Mouse (Mus musculus) kidney, postnatal 4 days (tissue): Measurements from ENCODE around the gene Cdk19.
A peak's percentile ranks its signal among the peaks of the same experiment; 100 is the strongest.

ENCODE experiments used
- DNase-seq, 2 experiments: peaks; one replicate each; pipeline ENCODE4 v3.0.0; 2021; ENCODE audit warnings: mixed read lengths in 2 of 2

The Cdk19 gene

GRCm38 (mm10) chr10:40349631-40350177 lies 10.3 kb downstream of the Cdk19 start:
- DNase-seq, result peak; percentile 73 to 81

- no peak for DNase-seq
These were observed 11.0 kb downstream of the Cdk19 start for GRCm38 (mm10) chr10:40350245-40350932.

DNA sequence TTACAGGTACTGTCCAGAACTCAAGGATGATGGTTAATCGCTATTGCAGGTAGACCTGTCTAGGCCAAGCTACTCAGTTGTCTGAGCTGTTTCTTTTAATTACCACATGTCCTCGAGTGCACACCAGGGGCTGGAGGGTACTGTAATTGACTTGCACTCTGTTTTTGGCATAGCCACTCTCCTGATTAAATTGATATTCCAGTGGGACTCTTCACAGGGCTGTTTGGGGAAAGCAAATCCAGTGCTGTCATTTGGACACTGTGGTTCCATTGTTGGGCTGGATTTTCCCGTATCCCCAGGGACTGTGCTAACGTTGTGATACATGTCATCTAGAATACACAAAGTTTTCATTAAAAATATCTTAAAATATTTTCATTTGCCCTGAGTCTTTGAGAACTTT lies 11.8 kb downstream of the Cdk19 start:
- no peak for DNase-seq

DNA sequence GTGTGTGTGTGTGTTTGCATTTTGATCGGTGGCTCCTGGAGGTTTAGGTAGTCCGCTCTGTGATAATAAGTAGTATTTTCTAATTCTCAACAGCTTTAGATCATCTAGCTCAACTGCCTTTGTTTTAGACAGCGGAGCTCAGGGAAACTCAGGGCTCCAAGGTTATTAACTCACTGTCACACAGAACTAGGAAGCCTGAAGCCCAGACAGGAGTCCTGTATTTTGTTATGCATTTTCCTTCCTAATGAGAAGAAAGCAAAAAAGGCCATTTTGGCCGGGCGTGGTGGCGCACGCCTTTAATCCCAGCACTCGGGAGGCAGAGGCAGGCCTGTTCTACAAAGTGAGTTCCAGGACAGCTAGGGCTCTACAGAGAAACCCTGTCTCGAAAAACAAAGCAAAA lies 14.7 kb downstream of the Cdk19 start:
- no peak for DNase-seq

DNA sequence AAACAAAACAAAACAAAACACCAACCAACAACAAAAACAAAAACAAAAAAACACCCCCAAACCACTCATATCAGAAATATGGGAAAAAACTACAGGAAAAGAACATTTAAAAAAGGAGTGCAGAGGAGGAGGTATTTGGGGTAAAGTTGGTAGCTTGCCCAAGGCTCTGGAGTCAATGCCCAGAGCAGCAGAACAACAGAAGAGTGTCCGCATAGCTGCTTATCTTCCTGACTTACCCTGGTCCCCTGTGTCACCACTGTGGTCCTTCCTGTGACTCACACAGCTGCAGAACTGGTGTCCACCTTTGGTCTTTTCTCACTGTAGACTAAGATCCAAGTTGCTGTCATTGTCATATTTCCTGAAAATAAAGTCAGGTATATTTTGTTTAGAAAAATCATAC lies 15.2 kb downstream of the Cdk19 start:
- no peak for DNase-seq

DNA sequence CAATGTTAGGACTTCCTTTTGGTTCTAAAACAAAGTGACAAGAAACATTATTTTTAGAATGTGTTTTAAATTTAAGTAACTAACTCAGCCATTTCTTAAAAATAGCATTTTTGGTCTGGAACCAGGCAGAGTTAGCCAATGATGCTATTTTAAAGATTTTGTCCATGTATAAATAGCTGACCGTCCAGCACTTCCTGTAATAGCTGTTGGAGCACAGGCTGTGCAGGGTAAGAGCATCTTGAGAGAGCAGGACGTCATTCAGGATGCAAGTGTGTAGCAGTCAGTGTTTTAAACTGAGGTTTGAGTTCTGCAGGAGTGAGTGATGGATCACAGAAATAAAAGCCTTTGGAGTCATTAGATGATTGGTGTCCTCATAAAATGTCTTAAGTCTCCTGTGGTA lies 18.8 kb downstream of the Cdk19 start:
- DNase-seq, result no peak

DNA sequence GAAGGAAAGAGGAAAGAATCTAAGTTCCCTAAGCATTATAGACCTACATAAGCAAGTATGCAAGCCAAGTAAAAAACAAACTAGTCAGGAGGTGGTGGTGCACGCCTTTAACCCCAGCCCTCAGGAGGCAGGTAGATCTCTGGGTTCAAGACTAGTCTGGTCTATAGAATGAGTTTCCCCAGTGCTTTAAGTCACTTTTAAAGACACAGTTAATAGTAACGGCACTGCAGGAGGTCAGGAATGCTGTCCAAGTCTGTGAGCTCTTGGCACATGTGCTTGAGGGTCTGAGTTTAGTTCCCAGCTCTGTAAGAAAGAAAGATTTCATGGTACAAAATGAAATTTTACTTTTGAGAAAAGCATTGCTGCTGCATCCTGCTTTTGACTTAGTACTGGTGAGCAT lies 19.8 kb downstream of the Cdk19 start:
- DNase-seq, result no peak

DNA sequence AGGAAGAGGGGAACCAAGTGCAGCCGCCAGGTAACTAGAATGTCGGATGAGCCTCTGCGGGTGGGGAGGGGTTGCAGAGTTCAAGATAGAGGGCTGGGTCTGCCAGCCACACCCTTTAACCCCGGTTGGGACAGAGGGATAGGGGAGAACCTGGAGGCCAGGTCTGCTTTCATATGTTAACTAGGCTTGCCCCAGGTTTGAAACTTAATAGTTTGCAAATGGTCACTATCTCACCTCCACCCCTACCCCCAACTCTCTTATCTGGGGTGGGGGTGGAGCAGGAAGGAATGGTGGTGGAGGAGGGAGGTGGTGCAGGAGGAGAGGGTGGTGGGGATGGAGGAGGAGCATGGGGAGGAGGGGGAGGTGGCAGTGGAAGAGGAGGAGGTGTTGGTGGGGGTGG lies 23.6 kb downstream of the Cdk19 start:
- no peak for DNase-seq

DNA sequence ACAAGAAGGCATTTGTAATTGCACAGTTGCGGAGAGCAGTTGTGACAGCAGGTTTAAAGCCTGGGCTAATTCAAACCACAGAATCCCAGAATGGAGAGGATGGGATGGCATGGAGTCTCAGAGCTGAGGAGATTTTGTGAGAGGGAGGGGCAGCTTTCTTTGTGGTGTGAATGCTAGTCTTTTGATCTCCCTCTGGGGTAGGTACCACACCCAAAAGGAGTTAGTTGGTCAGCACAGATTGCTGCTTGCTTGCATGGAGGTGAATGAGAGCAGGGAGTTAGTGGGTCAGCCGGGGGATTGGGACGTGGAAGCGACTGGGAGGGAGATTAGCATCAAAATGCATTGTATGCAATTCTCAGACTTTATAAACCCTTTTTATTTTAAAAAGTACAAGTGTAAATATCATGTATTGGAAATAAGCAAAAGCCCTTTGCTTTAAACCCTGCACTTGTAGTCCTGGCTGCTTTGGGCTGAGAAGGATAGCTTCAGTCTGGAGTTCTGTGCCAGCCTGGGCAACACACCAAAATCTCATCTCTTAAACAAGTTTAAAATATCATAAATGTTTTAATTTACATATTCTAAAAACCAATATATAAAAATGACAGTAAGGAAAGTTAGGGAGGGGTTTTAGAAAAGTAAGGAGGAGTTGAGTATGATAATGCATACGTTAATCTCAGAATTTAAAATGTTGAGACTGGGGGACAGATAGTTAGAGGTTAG lies 25.4 kb downstream of the Cdk19 start:
- DNase-seq, result no peak

DNA sequence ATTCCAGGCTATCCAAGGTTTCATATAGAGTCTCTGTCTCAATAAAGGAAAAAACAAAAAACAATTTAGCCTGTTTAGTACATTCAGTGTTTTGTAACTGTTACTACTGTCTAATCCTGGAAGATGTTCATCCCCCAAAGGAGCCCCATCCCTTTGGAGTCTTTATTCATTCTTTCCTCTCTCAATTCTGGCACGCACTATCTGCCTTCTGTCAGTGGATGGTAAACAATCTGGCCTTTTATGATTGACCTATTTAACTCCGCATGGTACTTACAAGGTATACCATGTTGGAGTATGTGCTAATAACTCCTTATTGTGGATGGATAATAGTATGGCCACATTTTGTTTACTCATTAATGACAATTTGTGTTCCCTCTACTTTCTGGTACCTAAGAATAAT lies 26.6 kb downstream of the Cdk19 start:
- no peak for DNase-seq

GRCm38 (mm10) chr10:40368516-40368915 lies 29.2 kb downstream of the Cdk19 start:
- no peak for DNase-seq

GRCm38 (mm10) chr10:40370156-40370555 lies 30.8 kb downstream of the Cdk19 start:
- DNase-seq, result no peak

DNA sequence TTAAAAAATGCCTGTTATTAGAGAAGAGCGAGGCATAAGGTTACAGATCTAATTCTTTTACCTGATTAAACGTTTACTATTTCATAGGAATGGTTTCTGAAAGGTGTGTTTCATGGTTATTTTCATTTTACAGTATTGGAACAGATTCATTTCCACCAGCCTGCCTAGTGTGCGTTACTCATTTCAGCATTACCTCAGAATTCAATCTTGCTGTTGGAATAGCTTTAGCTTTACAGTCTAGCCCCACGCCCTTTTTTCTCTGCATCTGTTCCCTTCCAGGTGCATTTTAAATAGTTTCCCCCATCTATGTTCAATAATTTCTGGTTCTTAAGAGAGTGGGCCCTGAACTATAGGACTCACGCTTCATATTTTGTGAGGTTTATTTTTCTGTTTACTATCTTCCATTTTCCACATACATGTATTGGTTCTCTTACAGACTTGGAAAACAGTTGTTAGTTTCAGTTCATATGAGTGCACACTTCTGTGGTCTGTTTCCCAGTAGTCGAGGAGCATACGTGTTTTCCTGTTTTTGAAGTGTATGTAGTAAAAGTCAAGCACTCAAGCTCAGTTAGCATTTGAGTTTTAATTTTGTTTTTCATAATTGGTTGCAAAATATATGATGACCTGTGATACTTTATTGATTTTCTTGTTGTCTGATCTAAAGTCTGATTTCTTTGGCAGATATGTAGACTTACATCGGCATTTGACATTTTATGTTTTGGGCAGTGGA lies 32.0 kb downstream of the Cdk19 start:
- no peak for DNase-seq

DNA sequence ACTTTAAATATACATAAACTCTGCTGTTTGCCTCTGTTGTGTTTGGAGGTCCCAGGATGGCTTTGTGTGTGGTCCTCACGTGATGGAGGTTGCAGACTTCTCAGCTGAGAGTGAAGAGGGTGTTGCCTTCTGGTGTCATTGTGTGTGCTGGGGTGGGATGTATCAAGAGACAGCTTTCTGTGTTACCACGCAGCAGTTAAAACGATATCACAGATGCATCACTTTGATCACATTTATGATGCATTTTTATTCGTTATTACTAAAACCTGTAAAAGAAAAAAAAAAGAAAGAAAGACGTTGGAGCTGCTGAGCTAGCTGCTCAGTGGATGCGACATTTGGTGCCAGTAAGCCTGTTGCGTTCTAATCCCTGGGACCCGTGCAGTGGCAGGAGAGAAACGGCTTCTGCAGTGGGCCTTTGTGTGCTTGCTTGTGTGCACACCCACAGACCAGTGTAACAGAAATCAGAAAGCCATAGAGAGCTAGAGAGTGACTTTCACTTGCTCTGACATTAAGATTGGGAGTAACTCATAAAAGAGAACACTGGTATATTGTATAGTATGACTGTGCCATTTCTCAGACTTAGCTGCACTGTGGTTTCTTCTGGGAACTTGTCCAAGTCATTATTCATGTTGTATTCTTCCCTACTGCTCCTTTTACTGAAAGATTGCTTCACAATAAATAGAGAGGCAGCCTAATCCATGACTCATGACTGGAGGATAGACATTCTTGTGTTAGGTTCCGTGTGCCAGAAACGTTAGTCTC lies 32.7 kb downstream of the Cdk19 start:
- peak; percentile 20 to 26 for DNase-seq

DNA sequence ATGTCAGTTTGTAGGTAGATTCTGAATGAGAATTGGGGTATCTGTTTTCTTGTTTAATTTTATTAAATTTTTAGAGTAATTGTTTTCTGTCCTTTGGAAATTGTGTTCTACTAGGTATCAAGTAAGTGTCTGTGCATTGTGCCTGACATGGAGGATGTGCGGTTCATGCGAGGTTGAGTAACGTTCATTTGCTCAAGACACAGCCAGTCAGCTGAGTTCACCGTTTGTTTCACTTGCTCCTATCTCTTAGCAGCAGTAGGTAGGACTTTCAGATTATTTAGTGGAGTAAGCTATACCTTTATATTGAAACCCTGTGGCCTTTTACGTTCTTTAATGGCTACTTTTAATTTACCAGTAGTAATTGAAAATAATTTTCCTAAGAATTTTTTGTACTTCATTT lies 34.4 kb downstream of the Cdk19 start:
- no peak for DNase-seq

GRCm38 (mm10) chr10:40374828-40375227 lies 35.5 kb downstream of the Cdk19 start:
- no peak for DNase-seq

DNA sequence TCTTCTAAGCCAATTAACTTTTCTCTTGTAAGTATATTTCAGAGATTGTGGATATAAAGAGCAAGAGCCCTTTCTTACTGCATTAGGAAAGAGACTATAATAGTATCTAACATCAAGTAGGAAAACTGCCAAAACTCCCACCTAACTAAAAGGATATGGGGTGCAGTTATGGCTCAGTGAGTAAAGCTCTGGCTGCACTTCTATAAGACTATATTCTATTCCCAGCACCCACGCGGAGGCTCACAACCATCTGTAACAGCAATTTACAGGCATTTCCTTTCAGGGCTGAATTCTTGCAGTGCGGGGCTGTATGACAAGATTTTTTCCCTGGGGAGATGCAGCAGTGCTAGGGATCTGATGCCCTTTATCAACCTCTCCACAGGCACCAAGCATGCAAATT lies 36.9 kb downstream of the Cdk19 start:
- no peak for DNase-seq

GRCm38 (mm10) chr10:40378284-40378683 lies 38.9 kb downstream of the Cdk19 start:
- DNase-seq, result no peak

DNA sequence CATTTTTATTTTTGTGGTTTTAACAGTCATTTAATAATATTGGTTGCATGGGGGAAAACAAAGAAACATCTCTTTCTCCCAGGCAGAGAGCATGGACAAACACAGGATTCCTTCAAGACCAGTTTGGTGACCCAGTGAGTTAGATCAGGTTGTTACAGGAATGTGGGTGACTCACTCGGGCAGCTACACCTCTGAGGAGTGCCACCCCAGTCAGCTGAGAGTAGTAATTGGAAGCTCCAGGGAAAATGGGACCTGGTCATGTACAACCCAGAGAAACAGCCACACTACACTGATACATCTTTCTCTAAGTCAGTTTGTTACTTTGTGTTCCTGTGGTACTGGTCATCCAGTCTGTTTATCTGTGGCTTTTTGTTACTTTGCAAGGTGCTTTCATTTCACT lies 40.3 kb downstream of the Cdk19 start:
- DNase-seq, result no peak

GRCm38 (mm10) chr10:40385397-40385796 lies 46.0 kb downstream of the Cdk19 start:
- no peak for DNase-seq

DNA sequence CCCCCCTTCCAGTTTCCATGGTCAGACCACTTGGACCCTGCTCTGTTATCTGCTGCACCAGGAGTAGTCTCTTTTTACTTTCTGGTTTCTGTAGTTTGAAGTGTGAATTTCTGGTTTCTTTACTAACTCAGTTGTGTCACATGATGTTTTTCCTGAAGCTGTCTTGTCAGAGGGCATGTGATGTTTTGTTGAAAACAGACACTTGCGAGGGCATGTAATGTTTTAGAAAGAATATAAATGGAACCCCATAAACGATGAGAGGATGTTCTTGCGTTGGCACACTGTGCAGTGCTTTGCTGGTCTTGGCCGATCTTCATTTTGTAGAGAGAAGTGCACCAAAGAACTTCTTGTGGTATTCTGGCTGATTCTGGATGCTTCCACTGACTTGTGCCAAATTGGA lies 46.8 kb downstream of the Cdk19 start:
- DNase-seq, result no peak

- no peak for DNase-seq
These were observed 54.2 kb downstream of the Cdk19 start for GRCm38 (mm10) chr10:40393447-40394143.
